ENCODE assay signal across 8 mouse cellular contexts in the genomic region with DNA sequence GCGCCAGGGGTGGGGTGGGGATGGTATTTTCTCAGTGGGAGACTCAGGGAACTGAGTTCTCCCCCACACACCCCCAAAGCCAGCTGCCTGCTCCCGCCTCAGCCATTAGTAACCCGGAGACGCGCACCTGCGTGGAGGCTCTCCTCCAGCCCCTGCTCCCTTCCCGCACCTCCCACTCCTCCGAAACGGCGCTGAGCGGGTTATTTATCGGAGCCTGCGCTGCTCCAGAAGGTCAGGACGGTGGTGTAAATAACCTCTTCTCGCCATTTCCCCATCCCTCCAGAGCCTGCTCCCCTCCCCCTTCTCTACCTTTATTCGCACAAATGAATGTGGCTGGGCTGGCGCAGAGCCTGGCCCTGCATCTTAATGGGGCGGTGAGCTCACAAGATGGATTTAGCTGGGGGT. TPM values are rescaled to one million over a fixed set of nuclear protein-coding genes. Genes with fewer than 3 reads are reported as not detected.
A peak's percentile ranks its signal among the peaks of the same experiment; 100 is the strongest.
DNase-seq lines count a peak whose midpoint lies in the region; ATAC-seq and TF ChIP-seq lines count a peak whose summit lies in the region.

No protein-coding gene starts in this region.

- H3K4me3 ChIP-seq in heart, embryonic 16.5 days (ENCODE audit: low read length), result peak overlapping the region; percentile 29
- peak overlapping the region; percentile 46 for H3K4me3 ChIP-seq in forebrain, embryonic 10.5 days
- H3K4me3 ChIP-seq in olfactory bulb, adult 2 months (ENCODE audit: insufficient read depth, low read depth, low read length), result peak overlapping the region; percentile 34

- 16% methylated on average over 18 of the region's 18 CpGs for whole genome bisulfite sequencing in heart, embryonic 16.5 days
- 3% methylated on average over 18 of the region's 18 CpGs for WGBS in forebrain, embryonic 10.5 days
- 7% methylated on average over 18 of the region's 18 CpGs for WGBS in olfactory bulb, adult 2 months

- peak overlapping the region; percentile 3; the same call in 1 of the 2 replicates for H3K9ac ChIP-seq in heart, embryonic 16.5 days (ENCODE audit: low read length)

- no peaks in the 10 kb centered on the region for H3K9me3 ChIP-seq in heart, embryonic 16.5 days (replicated peaks; ENCODE audit: control insufficient read depth, low read length)
- H3K9me3 ChIP-seq in forebrain, embryonic 10.5 days, result no peaks in the 10 kb centered on the region

- TF ChIP-seq POLR2A in olfactory bulb, adult 2 months (IDR thresholded peaks at IDR 0.05; ENCODE audit: insufficient read depth, low read depth, low read length), result 0 out of 2 replicates have a peak, but pooled peaks have one; percentile 35

- intact Hi-C loops in heart, postnatal 14 days (cut with DNase I), result no loop called here
- intact Hi-C loops in left cerebral cortex, postnatal 14 days (cut with DNase I), result no loop called here

- H3K4me1 ChIP-seq in heart, embryonic 16.5 days (ENCODE audit: control insufficient read depth, insufficient read depth, low read length), result peaks cover 37% of the 10 kb centered on the region
- H3K4me1 ChIP-seq in forebrain, embryonic 10.5 days, result peaks cover 99% of the 10 kb centered on the region
- peaks cover 60% of the 10 kb centered on the region for H3K4me1 ChIP-seq in olfactory bulb, adult 2 months (ENCODE audit: control insufficient read depth, insufficient read depth, low read length)

- H3K27ac ChIP-seq in heart, embryonic 16.5 days (ENCODE audit: low read length), result 0 out of 2 replicates have a peak overlapping the region, but pooled peaks have one; percentile 7
- peak overlapping the region; percentile 97 for H3K27ac ChIP-seq in forebrain, embryonic 10.5 days
- peak overlapping the region; percentile 80 for H3K27ac ChIP-seq in olfactory bulb, adult 2 months (ENCODE audit: insufficient read depth, low read depth, low read length)

- H3K36me3 ChIP-seq in heart, embryonic 16.5 days (ENCODE audit: control insufficient read depth, insufficient read depth), result peaks cover 17% of the 10 kb centered on the region
- H3K36me3 ChIP-seq in forebrain, embryonic 10.5 days (replicated peaks), result peaks cover 42% of the 10 kb centered on the region

- ATAC-seq in heart, embryonic 16.5 days (replicated peaks; ENCODE audit: extremely low read depth, insufficient read depth, low FRiP score), result no peak
- ATAC-seq in megakaryocyte progenitor cell, adult 5-6 weeks (replicated peaks; ENCODE audit: poor library complexity), result no peak

- no peak for TF ChIP-seq CTCF in olfactory bulb, adult 2 months (IDR thresholded peaks at IDR 0.05; ENCODE audit: insufficient read depth, low read depth, low read length)

- DNase-seq in heart, postnatal 14 days, result no peak
- peak; percentile 80 for DNase-seq in brain, adult 2 months (ENCODE audit: low read depth, low spot score)
- DNase-seq in forebrain, embryonic 10.5 days (ENCODE audit: extremely low spot score, low spot score), result peak; percentile 77
- DNase-seq in left cerebral cortex, postnatal 14 days (ENCODE audit: low spot score in 2 of 2), result peak; percentile 62 to 70
- DNase-seq in thymus, postnatal 4 days, result no peak

- H3K4me2 ChIP-seq in heart, embryonic 16.5 days (ENCODE audit: low read depth, low read length), result peak overlapping the region; percentile 51

- H3K27me3 ChIP-seq in heart, embryonic 16.5 days (ENCODE audit: control insufficient read depth, insufficient read depth, low read length), result no peaks in the 10 kb centered on the region
- no peaks in the 10 kb centered on the region for H3K27me3 ChIP-seq in forebrain, embryonic 10.5 days (ENCODE audit: poor library complexity, severe bottlenecking)

RNA-seq across cellular contexts. Expression of a gene that starts 10.3 kb away (rescaled TPM):
- 0.19 TPM in 1 of 2 replicates, not detected in the other for polyA plus RNA-seq in heart, embryonic 16.5 days (2015; fragmentation: Nextera tagmentation; extraction: Ambion mirVana)
- not detected for total RNA-seq in heart, postnatal 14 days (2021)
- 0.14 and 0.36 TPM in 2 replicates for polyA plus RNA-seq in forebrain, embryonic 10.5 days (2016; fragmentation: Nextera tagmentation; extraction: Ambion mirVana)
- 1 to 10 TPM; 1.0 to 1.1 TPM for total RNA-seq in left cerebral cortex, postnatal 14 days (2021)
- not detected in 2 replicates for polyA plus RNA-seq in olfactory bulb, adult 2 months (2012; ENCODE audit: insufficient read depth, insufficient read length, low replicate concordance, missing spikeins)
- total RNA-seq in megakaryocyte progenitor cell, adult 5-6 weeks (2015), result 1.8 and 3.4 TPM in 2 replicates
- 1.8 and 2.3 TPM in 2 replicates for total RNA-seq in megakaryocyte progenitor cell, adult 5-6 weeks (2017)

RNA-seq across cellular contexts. Expression of a gene that starts 27.6 kb away (rescaled TPM):
- polyA plus RNA-seq in heart, embryonic 16.5 days (2015; fragmentation: Nextera tagmentation; extraction: Ambion mirVana), result 155 and 161 TPM in 2 replicates
- total RNA-seq in heart, postnatal 14 days (2021), result 10 to 100 TPM; 58.9 to 63.6 TPM
- 279 and 280 TPM in 2 replicates for polyA plus RNA-seq in forebrain, embryonic 10.5 days (2016; fragmentation: Nextera tagmentation; extraction: Ambion mirVana)
- total RNA-seq in left cerebral cortex, postnatal 14 days (2021), result 100 to 1,000 TPM; 107 to 114 TPM
- polyA plus RNA-seq in olfactory bulb, adult 2 months (2012; ENCODE audit: insufficient read depth, insufficient read length, low replicate concordance, missing spikeins), result not detected in 2 replicates
- total RNA-seq in megakaryocyte progenitor cell, adult 5-6 weeks (2015), result 245 and 256 TPM in 2 replicates
- 75.9 and 91.4 TPM in 2 replicates for total RNA-seq in megakaryocyte progenitor cell, adult 5-6 weeks (2017)

RNA-seq across cellular contexts. Expression of a gene that starts 39.8 kb away (rescaled TPM):
- polyA plus RNA-seq in heart, embryonic 16.5 days (2015; fragmentation: Nextera tagmentation; extraction: Ambion mirVana), result 6.5 and 7.5 TPM in 2 replicates
- 10 to 100 TPM; 16.6 to 18.4 TPM for total RNA-seq in heart, postnatal 14 days (2021)
- 23.1 and 23.6 TPM in 2 replicates for polyA plus RNA-seq in forebrain, embryonic 10.5 days (2016; fragmentation: Nextera tagmentation; extraction: Ambion mirVana)
- 10 to 100 TPM; 59.8 to 63.2 TPM for total RNA-seq in left cerebral cortex, postnatal 14 days (2021)
- not detected in 2 replicates for polyA plus RNA-seq in olfactory bulb, adult 2 months (2012; ENCODE audit: insufficient read depth, insufficient read length, low replicate concordance, missing spikeins)
- 11.5 and 12.4 TPM in 2 replicates for total RNA-seq in megakaryocyte progenitor cell, adult 5-6 weeks (2015)
- total RNA-seq in megakaryocyte progenitor cell, adult 5-6 weeks (2017), result 2.0 and 3.2 TPM in 2 replicates

RNA-seq across cellular contexts. Expression of a gene that starts 41.9 kb away (rescaled TPM):
- polyA plus RNA-seq in heart, embryonic 16.5 days (2015; fragmentation: Nextera tagmentation; extraction: Ambion mirVana), result 3.3 and 3.9 TPM in 2 replicates
- under 1 TPM; 0.60 to 0.83 TPM for total RNA-seq in heart, postnatal 14 days (2021)
- 5.5 and 8.3 TPM in 2 replicates for polyA plus RNA-seq in forebrain, embryonic 10.5 days (2016; fragmentation: Nextera tagmentation; extraction: Ambion mirVana)
- total RNA-seq in left cerebral cortex, postnatal 14 days (2021), result not detected
- polyA plus RNA-seq in olfactory bulb, adult 2 months (2012; ENCODE audit: insufficient read depth, insufficient read length, low replicate concordance, missing spikeins), result not detected in 2 replicates
- total RNA-seq in megakaryocyte progenitor cell, adult 5-6 weeks (2015), result 115 and 140 TPM in 2 replicates
- total RNA-seq in megakaryocyte progenitor cell, adult 5-6 weeks (2017), result 126 and 148 TPM in 2 replicates

RNA-seq across cellular contexts. Expression of a gene that starts 59.8 kb away (rescaled TPM):
- polyA plus RNA-seq in heart, embryonic 16.5 days (2015; fragmentation: Nextera tagmentation; extraction: Ambion mirVana), result 344 and 353 TPM in 2 replicates
- total RNA-seq in heart, postnatal 14 days (2021), result 100 to 1,000 TPM; 174 to 180 TPM
- polyA plus RNA-seq in forebrain, embryonic 10.5 days (2016; fragmentation: Nextera tagmentation; extraction: Ambion mirVana), result 1,920 and 1,979 TPM in 2 replicates
- total RNA-seq in left cerebral cortex, postnatal 14 days (2021), result 100 to 1,000 TPM; 236 to 247 TPM
- polyA plus RNA-seq in olfactory bulb, adult 2 months (2012; ENCODE audit: insufficient read depth, insufficient read length, low replicate concordance, missing spikeins), result 185 and 643 TPM in 2 replicates
- 700 and 701 TPM in 2 replicates for total RNA-seq in megakaryocyte progenitor cell, adult 5-6 weeks (2015)
- total RNA-seq in megakaryocyte progenitor cell, adult 5-6 weeks (2017), result 1,324 and 1,596 TPM in 2 replicates

Comparison
In these comparisons a context has a peak if more than half of its experiments do, and no peak if none do; other contexts are left out.
1. H3K27ac ChIP-seq: peak in every context shown above with its lines; median percentile 97 in forebrain, embryonic 10.5 days; 80 in olfactory bulb, adult 2 months; 7 in heart, embryonic 16.5 days.
2. DNase-seq: peak in brain, adult 2 months (single experiment), forebrain, embryonic 10.5 days (single experiment) and left cerebral cortex, postnatal 14 days (2 of 2); none in heart, postnatal 14 days (0 of 2) and thymus, postnatal 4 days (single experiment).
3. Peak in every context shown above with its lines, with median percentiles within 50 percentile points of each other: H3K4me3 ChIP-seq.